Mouse (Mus musculus) liver, adult 2 months (tissue): ENCODE measurements at regions not wholly inside any gene's neighbourhood (a gene's known extent, or its start where the extent isn't known, plus 50 kb on each side); places are given as distances from the start of the nearest gene placed in this dataset.

ENCODE experiments used
- CTCF ChIP-seq: fragments of 200-500 bp; IDR thresholded peaks from 2 replicates; pipeline ENCODE4 v1.5.1; 2011; ENCODE audit warnings: low read depth, low read length, control low read depth
- POLR2A ChIP-seq: fragments of 200-500 bp; IDR thresholded peaks from 2 replicates; pipeline ENCODE4 v1.6.1; 2011; ENCODE audit warnings: low read length, control low read depth; ENCODE audit not compliant: insufficient read depth; ENCODE audit errors: extremely low read depth

DNA sequence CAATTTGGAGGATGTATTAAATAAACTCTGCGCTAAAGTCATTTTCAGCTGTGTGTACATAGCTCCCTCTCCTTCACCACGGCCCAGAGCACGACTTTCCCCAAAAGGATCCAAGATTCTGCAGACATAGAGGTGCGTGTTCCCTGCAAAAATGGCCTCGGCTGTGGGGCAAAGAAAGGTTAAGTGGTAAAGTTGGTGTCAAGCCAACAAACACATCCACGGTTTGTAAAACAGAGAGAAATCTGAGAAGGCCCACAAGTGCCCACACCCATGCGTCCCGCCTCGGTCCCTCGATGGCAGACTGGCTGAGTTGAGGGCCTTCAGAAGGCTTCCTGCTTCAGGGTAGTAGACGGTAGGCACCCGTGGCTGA lies 147.9 kb downstream of the Hlx start:
- TF ChIP-seq CTCF: no peak
- TF ChIP-seq POLR2A: no peak
